Mouse (Mus musculus) embryonic fibroblast, embryonic 13.5 days (primary cell): ENCODE results near the gene Wnt9b. TPM values are rescaled to one million over a fixed set of nuclear protein-coding genes. Genes with fewer than 3 reads are reported as not detected.
"Not testable (repeated sequence)": the region's sequence is repeated elsewhere in the genome, so short reads cannot be mapped to it uniquely, and the experiment has no call there.

Experiments
- H3K27ac ChIP-seq: 2 replicates; pipeline ENCODE4 v1.5.1; 2012; ENCODE audit warnings: low read length, control low read depth, inconsistent platforms; ENCODE audit not compliant: insufficient read depth
- H3K4me1 ChIP-seq: 2 replicates; pipeline ENCODE4 v1.6.1; 2011; ENCODE audit warnings: low read length; ENCODE audit not compliant: control insufficient read depth, insufficient read depth
- H3K4me3 ChIP-seq: 2 replicates; pipeline ENCODE4 v1.5.1; 2011; ENCODE audit warnings: mild to moderate bottlenecking, control low read depth, low read length; ENCODE audit not compliant: insufficient read depth
- CTCF ChIP-seq: IDR thresholded peaks from 2 replicates; pipeline ENCODE4 v1.5.1; 2011; ENCODE audit warnings: mild to moderate bottlenecking, control low read depth, low read length, moderate library complexity, borderline replicate concordance; ENCODE audit not compliant: insufficient read depth
- POLR2A ChIP-seq: IDR thresholded peaks from 2 replicates; pipeline ENCODE4 v1.6.1; 2011; ENCODE audit warnings: low read depth, mild to moderate bottlenecking, control low read depth, low read length, moderate library complexity
- polyA plus RNA-seq: library from polyadenylated mRNA; stranded (reverse); fragments of >200 nt; gene quantifications from 2 replicates; pipeline ENCODE4 v1.2.4, GENCODE M21; 2011; ENCODE audit warnings: low read depth; ENCODE audit not compliant: missing spikeins, insufficient read length

The Wnt9b gene
- polyA plus RNA-seq, 1 experiment: not detected

DNA sequence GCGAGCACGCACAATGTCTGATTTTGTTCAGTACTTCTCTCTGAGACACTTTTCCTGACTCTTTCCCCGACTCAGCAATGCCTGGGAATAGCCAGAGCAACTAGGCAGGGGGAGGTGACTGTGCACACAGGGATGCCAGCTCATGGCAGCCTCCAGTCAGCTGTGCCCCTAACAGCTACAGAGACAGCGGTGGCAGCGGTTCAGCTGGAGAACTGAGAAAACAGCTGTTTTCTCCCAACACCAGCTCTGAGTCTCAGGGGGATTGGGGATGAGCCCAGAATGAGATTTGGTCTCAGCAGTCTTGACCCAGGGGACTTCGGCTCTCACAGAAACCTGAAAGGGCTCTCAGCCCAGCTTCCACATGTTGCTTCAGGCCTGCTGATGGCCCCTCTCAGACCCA is 15.0 kb upstream of the Wnt9b start:
- Histone ChIP-seq H3K4me1 (no peaks in the 10 kb centered on the region), H3K27ac (no peak overlapping the region), H3K4me3 (no peak overlapping the region)
- TF ChIP-seq CTCF (no peak), POLR2A (no peak)

DNA sequence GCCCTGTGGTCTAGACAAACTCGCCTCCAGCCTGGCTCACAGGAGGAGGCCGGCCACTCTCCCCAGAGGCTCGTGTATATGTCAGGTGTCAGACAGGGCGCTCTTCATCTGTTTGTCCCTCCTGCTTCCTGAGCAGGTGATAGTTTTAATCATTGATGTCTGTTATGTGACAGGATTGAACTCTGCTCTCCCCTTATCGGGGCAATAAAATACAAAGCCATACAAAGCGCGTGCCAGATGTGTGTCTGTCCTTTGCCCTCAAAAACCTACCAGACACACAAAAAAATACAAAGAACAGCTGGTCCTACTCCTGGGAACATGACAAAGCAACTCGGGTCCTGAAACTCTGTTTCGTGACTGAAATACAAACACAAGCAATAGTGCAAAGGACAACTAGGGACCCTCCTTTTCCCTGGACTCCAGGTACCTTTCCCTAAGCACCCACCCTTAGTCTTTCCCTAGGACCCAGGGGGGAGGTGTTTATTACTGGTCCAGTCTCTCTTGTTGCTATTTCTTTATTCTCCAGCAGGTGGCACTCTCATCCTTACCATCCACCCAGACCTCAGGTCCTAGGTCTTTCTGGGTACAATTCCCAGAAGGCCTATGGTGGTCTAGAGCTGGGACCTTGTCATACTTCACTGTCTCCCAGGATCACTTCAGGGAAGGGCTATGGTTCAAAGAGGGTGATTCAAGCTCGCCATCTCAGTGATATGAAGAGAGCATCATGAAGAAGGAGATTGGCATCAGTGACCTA is 14.0 kb upstream of the Wnt9b start:
- Histone ChIP-seq H3K27ac (no peak overlapping the region), H3K4me3 (no peak overlapping the region), H3K4me1 (no peaks in the 10 kb centered on the region)
- TF ChIP-seq POLR2A (no peak), CTCF (no peak)

GRCm38 (mm10) chr11:103760891-103761290 is 11.3 kb upstream of the Wnt9b start:
- not testable (repeated sequence) for H3K4me3 ChIP-seq, H3K4me1 ChIP-seq, H3K27ac ChIP-seq

DNA sequence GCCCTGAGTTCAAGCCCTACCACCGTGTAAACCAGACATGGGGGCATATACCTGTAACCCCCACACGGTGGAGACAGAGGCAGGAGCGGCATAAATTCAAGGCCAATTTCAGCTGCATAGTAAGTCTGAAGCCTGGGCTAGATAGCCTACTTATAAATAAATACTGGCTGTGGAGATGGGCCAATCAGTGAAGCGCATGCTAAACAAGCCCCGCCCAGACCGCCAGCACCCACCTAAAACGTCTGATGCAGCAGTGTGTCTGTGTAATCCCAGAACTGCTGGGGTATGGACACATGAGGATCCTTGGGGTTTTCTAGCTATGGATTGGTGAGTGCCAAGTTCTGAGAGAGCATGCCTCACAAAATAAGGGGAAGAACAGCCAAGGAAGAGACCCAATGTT is 10.5 kb upstream of the Wnt9b start:
- TF ChIP-seq CTCF (no peak), POLR2A (no peak)
- no peak overlapping the region for H3K4me3 ChIP-seq
- H3K27ac ChIP-seq: no peak overlapping the region
- H3K4me1 ChIP-seq: no peaks in the 10 kb centered on the region

- no peak overlapping the region for H3K27ac ChIP-seq
- no peaks in the 10 kb centered on the region for H3K4me1 ChIP-seq
- TF ChIP-seq POLR2A (no peak), CTCF (peak; percentile 91)
- H3K4me3 ChIP-seq: no peak overlapping the region
Measured at GRCm38 (mm10) chr11:103758706-103759105, 9.1 kb upstream of the Wnt9b start.

DNA sequence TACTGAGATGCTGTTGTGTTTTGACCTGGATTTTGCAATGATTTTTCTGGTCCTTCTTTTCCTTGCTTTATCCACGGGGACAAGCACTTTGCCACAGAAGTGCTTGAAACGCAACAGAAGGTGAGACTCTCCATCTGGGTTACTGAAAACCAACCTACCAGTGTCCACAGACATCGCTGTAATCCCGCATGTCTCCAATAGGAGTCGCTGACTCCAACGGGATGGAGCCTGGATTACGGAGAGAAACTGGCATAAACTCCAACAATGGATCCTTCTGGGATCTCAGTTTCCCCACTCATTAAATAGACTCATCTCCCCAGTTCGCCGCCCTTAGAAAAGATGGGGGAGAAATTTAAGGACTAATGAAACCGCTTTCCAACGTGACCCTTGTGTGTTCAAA is 8.4 kb upstream of the Wnt9b start:
- TF ChIP-seq POLR2A: no peak
- TF ChIP-seq CTCF: peak; percentile 8; the same call in 1 of the 2 replicates
- H3K4me3 ChIP-seq: no peak overlapping the region
- no peaks in the 10 kb centered on the region for H3K4me1 ChIP-seq
- H3K27ac ChIP-seq: no peak overlapping the region

GRCm38 (mm10) chr11:103750612-103751011 is 991 bp upstream of the Wnt9b start:
- H3K4me3 ChIP-seq: no peak overlapping the region
- TF ChIP-seq POLR2A (no peak), CTCF (no peak)
- no peaks in the 10 kb centered on the region for H3K4me1 ChIP-seq
- H3K27ac ChIP-seq: no peak overlapping the region

DNA sequence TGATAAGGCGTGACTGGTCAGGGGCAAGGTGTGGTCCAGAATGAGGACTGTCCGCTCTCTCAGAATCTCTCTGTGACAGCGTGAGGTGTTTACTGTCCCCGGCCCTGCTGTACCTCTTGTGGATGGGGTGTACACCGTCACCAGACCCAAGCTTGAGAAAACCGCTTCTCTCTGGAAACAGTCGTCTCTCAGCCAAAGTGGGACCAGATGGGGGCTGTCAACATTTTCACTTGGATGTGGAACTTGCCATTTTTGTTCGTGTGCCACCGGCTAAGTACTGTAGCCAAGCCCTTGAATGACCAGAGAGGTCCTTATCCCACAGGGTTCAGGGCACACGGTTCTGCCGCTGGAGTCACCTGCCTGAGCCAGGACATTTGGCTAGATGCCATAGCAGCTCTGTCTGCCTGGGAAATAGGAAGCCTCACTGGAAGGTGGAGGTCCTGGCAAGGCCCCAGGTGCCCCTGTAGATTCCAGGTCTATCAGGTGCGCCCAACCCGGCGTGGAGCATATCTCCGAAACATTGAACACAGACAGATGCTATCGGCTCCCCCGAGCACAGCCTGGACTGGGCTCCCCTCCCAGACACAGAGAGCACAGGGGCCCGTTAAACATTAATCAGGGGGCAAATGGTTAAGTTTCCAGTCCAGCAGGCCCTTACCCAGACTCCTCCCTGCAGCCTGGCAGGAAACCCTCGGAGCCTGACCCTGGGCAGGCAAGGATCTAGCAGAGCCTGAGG is 14.4 kb downstream of the Wnt9b start:
- TF ChIP-seq CTCF (no peak), POLR2A (no peak)
- no peak overlapping the region for H3K4me3 ChIP-seq
- H3K4me1 ChIP-seq: no peaks in the 10 kb centered on the region
- H3K27ac ChIP-seq: no peak overlapping the region

GRCm38 (mm10) chr11:103734411-103735045 is 15.1 kb downstream of the Wnt9b start:
- TF ChIP-seq POLR2A: no peak
- TF ChIP-seq CTCF: no peak
- H3K4me3 ChIP-seq: no peak overlapping the region
- no peak overlapping the region for H3K27ac ChIP-seq
- H3K4me1 ChIP-seq: no peaks in the 10 kb centered on the region

GRCm38 (mm10) chr11:103733961-103734360 is 15.7 kb downstream of the Wnt9b start:
- TF ChIP-seq POLR2A (no peak), CTCF (no peak)
- no peak overlapping the region for H3K27ac ChIP-seq
- H3K4me1 ChIP-seq: no peaks in the 10 kb centered on the region
- H3K4me3 ChIP-seq: no peak overlapping the region
